Mouse (Mus musculus) intestine, embryonic 15.5 days (tissue): Measurements from ENCODE around the gene Fuca1. TPM values are rescaled to one million over a fixed set of nuclear protein-coding genes. Genes with fewer than 3 reads are reported as not detected.

Source experiments
- polyA plus RNA-seq: library from polyadenylated mRNA; unstranded; fragments of >200 nt; fragmentation: Nextera tagmentation; extraction: Ambion mirVana; gene quantifications from 2 replicates; pipeline ENCODE4 v1.2.1, GENCODE M21; 2015

Gene Fuca1
- polyA plus RNA-seq, 1 experiment from 2014 or later = 134 TPM

Other genes with a start within 250 kb of the Fuca1 start
- 3.6 and 4.2 TPM in 2 replicates for gene Ifnlr1, start 234.4 kb upstream of the Fuca1 start, polyA plus RNA-seq
- 4.7 and 6.5 TPM in 2 replicates for gene Il22ra1, start 192.6 kb upstream of the Fuca1 start, polyA plus RNA-seq
- 1.1 TPM in 2 replicates for gene Myom3, start 161.0 kb upstream of the Fuca1 start, polyA plus RNA-seq
- gene Srsf10, start 65.0 kb upstream of the Fuca1 start, polyA plus RNA-seq = 177 and 214 TPM in 2 replicates
- gene Pnrc2, start 46.9 kb upstream of the Fuca1 start, polyA plus RNA-seq = 164 and 177 TPM in 2 replicates
- 0.28 and 0.42 TPM in 2 replicates for gene Cnr2, start 25.3 kb upstream of the Fuca1 start, polyA plus RNA-seq
- gene Hmgcl, start 25.7 kb downstream of the Fuca1 start, polyA plus RNA-seq = 105 and 113 TPM in 2 replicates
- 82.5 and 108 TPM in 2 replicates for gene Gale, start 43.0 kb downstream of the Fuca1 start, polyA plus RNA-seq
- 99.4 and 108 TPM in 2 replicates for gene Lypla2, start 51.9 kb downstream of the Fuca1 start, polyA plus RNA-seq
- gene Pithd1, start 66.5 kb downstream of the Fuca1 start, polyA plus RNA-seq = 51.6 TPM in 2 replicates
- 34.3 and 34.4 TPM in 2 replicates for gene Eloa, start 101.0 kb downstream of the Fuca1 start, polyA plus RNA-seq
- 464 and 472 TPM in 2 replicates for gene Rpl11, start 132.7 kb downstream of the Fuca1 start, polyA plus RNA-seq
- 269 and 285 TPM in 2 replicates for gene Id3, start 222.8 kb downstream of the Fuca1 start, polyA plus RNA-seq